In genomic region chr14:31166827-31167226, GRCm38 (mm10) we compare ENCODE assay signal across 8 mouse cellular contexts. TPM values are rescaled to one million over a fixed set of nuclear protein-coding genes. Genes with fewer than 3 reads are reported as not detected.
DNase-seq lines count a peak whose midpoint lies in the region; ATAC-seq and TF ChIP-seq lines count a peak whose summit lies in the region.

No protein-coding gene starts in this region.

- no peak for TF ChIP-seq CTCF in liver, adult 2 months (IDR thresholded peaks at IDR 0.05; ENCODE audit: low read depth, low read length)
- no peak for TF ChIP-seq CTCF in liver, postnatal 0 days (IDR thresholded peaks at IDR 0.05; ENCODE audit: low read depth)

- peak overlapping the region; percentile 44; the same call in 1 of the 2 replicates for H3K27ac ChIP-seq in forebrain, embryonic 14.5 days (ENCODE audit: low read depth, low read length)
- H3K27ac ChIP-seq in forebrain, embryonic 16.5 days (ENCODE audit: low read length): no peak overlapping the region
- 0 out of 2 replicates have a peak overlapping the region, but pooled peaks have one; percentile 11 for H3K27ac ChIP-seq in liver, adult 2 months (replicated peaks; ENCODE audit: insufficient read depth, low read depth, low read length)
- H3K27ac ChIP-seq in embryonic facial prominence, embryonic 15.5 days (replicated peaks): peak overlapping the region; percentile 49; the same call in 1 of the 2 replicates
- H3K27ac ChIP-seq in liver, postnatal 0 days (ENCODE audit: low read depth): peak overlapping the region; percentile 69

- 0 out of 2 replicates have a peak overlapping the region, but pooled peaks have one; percentile 5 for H3K4me2 ChIP-seq in forebrain, embryonic 14.5 days (ENCODE audit: low read length)
- no peak overlapping the region for H3K4me2 ChIP-seq in forebrain, embryonic 16.5 days (ENCODE audit: low read length)
- peak overlapping the region; percentile 10; the same call in 1 of the 2 replicates for H3K4me2 ChIP-seq in embryonic facial prominence, embryonic 15.5 days (replicated peaks)
- peak overlapping the region; percentile 44; the same call in 1 of the 2 replicates for H3K4me2 ChIP-seq in liver, postnatal 0 days (ENCODE audit: low read depth, low read length)

- peaks cover 19% of the 10 kb centered on the region for H3K36me3 ChIP-seq in forebrain, embryonic 14.5 days (ENCODE audit: control insufficient read depth, insufficient read depth, low read length)
- H3K36me3 ChIP-seq in forebrain, embryonic 16.5 days (ENCODE audit: control insufficient read depth, insufficient read depth): peaks cover 18% of the 10 kb centered on the region
- peaks cover 6% of the 10 kb centered on the region; the same call in 1 of the 2 replicates for H3K36me3 ChIP-seq in liver, adult 2 months (ENCODE audit: control insufficient read depth, insufficient read depth, low read length)
- peaks cover 24% of the 10 kb centered on the region for H3K36me3 ChIP-seq in embryonic facial prominence, embryonic 15.5 days
- peaks cover 17% of the 10 kb centered on the region for H3K36me3 ChIP-seq in liver, postnatal 0 days (replicated peaks; ENCODE audit: insufficient read depth, low read length)

- no peak overlapping the region for H3K9ac ChIP-seq in forebrain, embryonic 14.5 days (ENCODE audit: low read length)
- H3K9ac ChIP-seq in forebrain, embryonic 16.5 days (replicated peaks; ENCODE audit: low read depth, low read length): no peak overlapping the region
- peak overlapping the region; percentile 62 for H3K9ac ChIP-seq in liver, adult 2 months (ENCODE audit: low read depth, low read length)
- H3K9ac ChIP-seq in embryonic facial prominence, embryonic 15.5 days: no peak overlapping the region
- peak overlapping the region; percentile 50 for H3K9ac ChIP-seq in liver, postnatal 0 days (replicated peaks)

- H3K4me1 ChIP-seq in forebrain, embryonic 14.5 days (ENCODE audit: control insufficient read depth, insufficient read depth, low read length): no peaks in the 10 kb centered on the region
- peaks cover 9% of the 10 kb centered on the region for H3K4me1 ChIP-seq in forebrain, embryonic 16.5 days (replicated peaks; ENCODE audit: control insufficient read depth, insufficient read depth, low read length)
- no peaks in the 10 kb centered on the region; the same call in 1 of the 2 replicates for H3K4me1 ChIP-seq in liver, adult 2 months (ENCODE audit: control insufficient read depth, insufficient read depth, low read length)
- H3K4me1 ChIP-seq in embryonic facial prominence, embryonic 15.5 days: peaks cover 17% of the 10 kb centered on the region
- H3K4me1 ChIP-seq in liver, postnatal 0 days (ENCODE audit: insufficient read depth): peaks cover 37% of the 10 kb centered on the region

- H3K79me2 ChIP-seq in liver, adult 2 months (ENCODE audit: control insufficient read depth, insufficient read depth, low read length): no peaks in the 10 kb centered on the region

- peak; percentile 37 for DNase-seq in forebrain, embryonic 14.5 days (ENCODE audit: low spot score)
- no peak for DNase-seq in liver, adult 2 months (ENCODE audit: extremely low read depth, low read depth, low spot score)
- DNase-seq in liver: no peak
- no peak for DNase-seq in liver, postnatal 0 days
- DNase-seq in embryo, embryonic 10.5 days (ENCODE audit: low spot score): no peak
- DNase-seq in natural killer cell, adult 2 months (ENCODE audit: low spot score in 2 of 2): no peak

- H3K4me3 ChIP-seq in forebrain, embryonic 14.5 days (ENCODE audit: low read depth, low read length): no peak overlapping the region
- no peak overlapping the region for H3K4me3 ChIP-seq in forebrain, embryonic 16.5 days (replicated peaks; ENCODE audit: low read length)
- peak overlapping the region; percentile 69 for H3K4me3 ChIP-seq in liver, adult 2 months (ENCODE audit: insufficient read depth, low read depth, low read length)
- peak overlapping the region; percentile 19 for H3K4me3 ChIP-seq in embryonic facial prominence, embryonic 15.5 days (replicated peaks)
- H3K4me3 ChIP-seq in liver, postnatal 0 days (ENCODE audit: low read depth, low read length): peak overlapping the region; percentile 24

- no peak for TF ChIP-seq EP300 in liver, postnatal 0 days (IDR thresholded peaks at IDR 0.05; ENCODE audit: low read depth)

- 57% methylated on average over 9 of the region's 9 CpGs for WGBS in forebrain, embryonic 14.5 days
- 45% methylated on average over 9 of the region's 9 CpGs for WGBS in forebrain, embryonic 16.5 days
- WGBS in liver, adult 2 months: 68% methylated on average over 9 of the region's 9 CpGs
- WGBS in embryonic facial prominence, embryonic 15.5 days: 51% methylated on average over 9 of the region's 9 CpGs
- WGBS in liver, postnatal 0 days (ENCODE audit: insufficient replicate concordance): 61% methylated on average over 9 of the region's 9 CpGs

- TF ChIP-seq POLR2A in liver, adult 2 months (IDR thresholded peaks at IDR 0.05; ENCODE audit: extremely low read depth, insufficient read depth, low read length): no peak

- peak; percentile 13; the same call in 1 of the 2 replicates for ATAC-seq in forebrain, embryonic 14.5 days
- ATAC-seq in forebrain, embryonic 16.5 days: no peak
- no peak for ATAC-seq in embryonic facial prominence, embryonic 15.5 days (ENCODE audit: insufficient number of reproducible peaks, low FRiP score, low TSS enrichment, low read depth)
- no peak for ATAC-seq in liver, postnatal 0 days

- no peaks in the 10 kb centered on the region for H3K9me3 ChIP-seq in forebrain, embryonic 14.5 days (replicated peaks; ENCODE audit: control insufficient read depth, low read length)
- no peaks in the 10 kb centered on the region for H3K9me3 ChIP-seq in forebrain, embryonic 16.5 days (ENCODE audit: control insufficient read depth, low read length)
- H3K9me3 ChIP-seq in embryonic facial prominence, embryonic 15.5 days (replicated peaks): no peaks in the 10 kb centered on the region
- no peaks in the 10 kb centered on the region for H3K9me3 ChIP-seq in liver, postnatal 0 days (ENCODE audit: low read length)

- H3K27me3 ChIP-seq in forebrain, embryonic 14.5 days (replicated peaks; ENCODE audit: control insufficient read depth, insufficient read depth, low read length): no peaks in the 10 kb centered on the region
- H3K27me3 ChIP-seq in forebrain, embryonic 16.5 days (replicated peaks; ENCODE audit: control insufficient read depth, insufficient read depth, low read length): no peaks in the 10 kb centered on the region
- H3K27me3 ChIP-seq in liver, adult 2 months (ENCODE audit: control insufficient read depth, insufficient read depth, low read length): no peaks in the 10 kb centered on the region
- no peaks in the 10 kb centered on the region for H3K27me3 ChIP-seq in embryonic facial prominence, embryonic 15.5 days
- H3K27me3 ChIP-seq in liver, postnatal 0 days (ENCODE audit: insufficient read depth, low read length): no peaks in the 10 kb centered on the region

RNA-seq across cellular contexts. Expression of gene Stab1, which starts 1.6 kb away (rescaled TPM):
- 21.8 and 22.1 TPM in 2 replicates for polyA plus RNA-seq in forebrain, embryonic 14.5 days (2014; fragmentation: Nextera tagmentation; extraction: Ambion mirVana)
- 13.0 and 13.9 TPM in 2 replicates for polyA plus RNA-seq in forebrain, embryonic 16.5 days (2015; fragmentation: Nextera tagmentation; extraction: Ambion mirVana)
- total RNA-seq in liver, adult 2 months (2014; rRNA removed): 27.0 and 39.5 TPM in 2 replicates
- 32.7 and 52.3 TPM in 2 replicates for polyA plus RNA-seq in liver, adult 2 months (2012; rRNA removed)
- polyA plus RNA-seq in embryonic facial prominence, embryonic 15.5 days (2015; fragmentation: Nextera tagmentation; extraction: Ambion mirVana): 50.6 and 66.2 TPM in 2 replicates
- 34.7 and 42.5 TPM in 2 replicates for polyA plus RNA-seq in liver, postnatal 0 days (2015; fragmentation: Nextera tagmentation; extraction: Ambion mirVana)

RNA-seq across cellular contexts. Expression of gene Nt5dc2, which starts 36.0 kb away (rescaled TPM):
- 225 and 288 TPM in 2 replicates for polyA plus RNA-seq in forebrain, embryonic 14.5 days (2014; fragmentation: Nextera tagmentation; extraction: Ambion mirVana)
- polyA plus RNA-seq in forebrain, embryonic 16.5 days (2015; fragmentation: Nextera tagmentation; extraction: Ambion mirVana): 146 and 165 TPM in 2 replicates
- 3.0 and 6.0 TPM in 2 replicates for total RNA-seq in liver, adult 2 months (2014; rRNA removed)
- polyA plus RNA-seq in liver, adult 2 months (2012; rRNA removed): 14.8 and 17.5 TPM in 2 replicates
- polyA plus RNA-seq in embryonic facial prominence, embryonic 15.5 days (2015; fragmentation: Nextera tagmentation; extraction: Ambion mirVana): 393 and 421 TPM in 2 replicates
- 45.3 and 48.5 TPM in 2 replicates for polyA plus RNA-seq in liver, postnatal 0 days (2015; fragmentation: Nextera tagmentation; extraction: Ambion mirVana)

RNA-seq across cellular contexts. Expression of gene Smim4, which starts 38.1 kb away (rescaled TPM):
- polyA plus RNA-seq in forebrain, embryonic 14.5 days (2014; fragmentation: Nextera tagmentation; extraction: Ambion mirVana): 72.1 and 93.8 TPM in 2 replicates
- 62.7 and 64.1 TPM in 2 replicates for polyA plus RNA-seq in forebrain, embryonic 16.5 days (2015; fragmentation: Nextera tagmentation; extraction: Ambion mirVana)
- 30.9 and 35.3 TPM in 2 replicates for total RNA-seq in liver, adult 2 months (2014; rRNA removed)
- polyA plus RNA-seq in liver, adult 2 months (2012; rRNA removed): 63.8 and 65.1 TPM in 2 replicates
- polyA plus RNA-seq in embryonic facial prominence, embryonic 15.5 days (2015; fragmentation: Nextera tagmentation; extraction: Ambion mirVana): 61.3 and 67.3 TPM in 2 replicates
- 76.1 and 79.2 TPM in 2 replicates for polyA plus RNA-seq in liver, postnatal 0 days (2015; fragmentation: Nextera tagmentation; extraction: Ambion mirVana)

RNA-seq across cellular contexts. Expression of gene Tnnc1, which starts 41.3 kb away (rescaled TPM):
- polyA plus RNA-seq in forebrain, embryonic 14.5 days (2014; fragmentation: Nextera tagmentation; extraction: Ambion mirVana): 1.2 and 1.3 TPM in 2 replicates
- 1.5 and 2.5 TPM in 2 replicates for polyA plus RNA-seq in forebrain, embryonic 16.5 days (2015; fragmentation: Nextera tagmentation; extraction: Ambion mirVana)
- 0.27 and 0.83 TPM in 2 replicates for total RNA-seq in liver, adult 2 months (2014; rRNA removed)
- polyA plus RNA-seq in liver, adult 2 months (2012; rRNA removed): 0.32 TPM in 1 of 2 replicates, not detected in the other
- 267 and 372 TPM in 2 replicates for polyA plus RNA-seq in embryonic facial prominence, embryonic 15.5 days (2015; fragmentation: Nextera tagmentation; extraction: Ambion mirVana)
- 3.9 and 8.4 TPM in 2 replicates for polyA plus RNA-seq in liver, postnatal 0 days (2015; fragmentation: Nextera tagmentation; extraction: Ambion mirVana)

RNA-seq across cellular contexts. Expression of gene Nisch, which starts 49.9 kb away (rescaled TPM):
- polyA plus RNA-seq in forebrain, embryonic 14.5 days (2014; fragmentation: Nextera tagmentation; extraction: Ambion mirVana): 217 and 277 TPM in 2 replicates
- 359 and 389 TPM in 2 replicates for polyA plus RNA-seq in forebrain, embryonic 16.5 days (2015; fragmentation: Nextera tagmentation; extraction: Ambion mirVana)
- 66.7 and 83.0 TPM in 2 replicates for total RNA-seq in liver, adult 2 months (2014; rRNA removed)
- polyA plus RNA-seq in liver, adult 2 months (2012; rRNA removed): 107 and 152 TPM in 2 replicates
- 394 and 407 TPM in 2 replicates for polyA plus RNA-seq in embryonic facial prominence, embryonic 15.5 days (2015; fragmentation: Nextera tagmentation; extraction: Ambion mirVana)
- polyA plus RNA-seq in liver, postnatal 0 days (2015; fragmentation: Nextera tagmentation; extraction: Ambion mirVana): 51.1 and 65.0 TPM in 2 replicates

Comparison
In these comparisons a context has a peak if more than half of its experiments do, and no peak if none do; other contexts are left out.
1. H3K4me3 ChIP-seq: peak in liver, adult 2 months (single experiment), embryonic facial prominence, embryonic 15.5 days (single experiment) and liver, postnatal 0 days (single experiment); none in forebrain, embryonic 14.5 days (single experiment) and forebrain, embryonic 16.5 days (single experiment).
2. H3K9ac ChIP-seq: peak in liver, adult 2 months (single experiment) and liver, postnatal 0 days (single experiment); none in forebrain, embryonic 14.5 days (single experiment), forebrain, embryonic 16.5 days (single experiment) and embryonic facial prominence, embryonic 15.5 days (single experiment).